Mouse (Mus musculus) CH12.LX (cell line): ENCODE data around the gene Phf11b.
"Not testable (repeated sequence)": the region's sequence is repeated elsewhere in the genome, so short reads cannot be mapped to it uniquely, and the experiment has no call there.

ENCODE experiments used
- CTCF ChIP-seq, 2 experiments: IDR thresholded peaks in 1 of 2; conservative IDR thresholded peaks in 1 of 2; 2 replicates each; pipeline ENCODE4 v1.5.1; 2011 to 2012; ENCODE audit warnings: low read depth in 2 of 2, low read length in 2 of 2, improper control_type of control experiment in 1 of 2, inconsistent platforms in 1 of 2, mild to moderate bottlenecking in 1 of 2, moderate library complexity in 1 of 2
- E2F4 ChIP-seq: IDR thresholded peaks from 2 replicates; pipeline ENCODE4 v1.6.1; 2011; ENCODE audit warnings: low read depth, low read length, improper control_type of control experiment; ENCODE audit not compliant: insufficient replicate concordance
- EP300 ChIP-seq: IDR thresholded peaks from 2 replicates; pipeline ENCODE4 v1.6.1; 2011; ENCODE audit warnings: low read length, improper control_type of control experiment
- HCFC1 ChIP-seq: IDR thresholded peaks from 2 replicates; pipeline ENCODE4 v1.6.1; 2012; ENCODE audit warnings: low read depth, mild to moderate bottlenecking, inconsistent platforms, low read length, improper control_type of control experiment
- JUND ChIP-seq: conservative IDR thresholded peaks from 2 replicates; pipeline ENCODE4 v1.6.1; 2011; ENCODE audit warnings: low read depth, low read length, improper control_type of control experiment
- MAX ChIP-seq: IDR thresholded peaks from 2 replicates; pipeline ENCODE4 v1.6.1; 2011; ENCODE audit warnings: low read length, improper control_type of control experiment
- MEF2A ChIP-seq: IDR thresholded peaks from 2 replicates; pipeline ENCODE4 v1.6.1; 2014; ENCODE audit warnings: low read depth, mild to moderate bottlenecking, inconsistent platforms, low read length, improper control_type of control experiment, borderline replicate concordance
- NELFE ChIP-seq: IDR thresholded peaks from 2 replicates; pipeline ENCODE4 v1.6.1; 2011; ENCODE audit warnings: low read depth, low read length, improper control_type of control experiment
- POLR2A ChIP-seq: IDR thresholded peaks from 2 replicates; pipeline ENCODE4 v1.6.1; 2011; ENCODE audit warnings: low read depth, mild to moderate bottlenecking, improper control_type of control experiment, low read length
- RCOR1 ChIP-seq: conservative IDR thresholded peaks from 2 replicates; pipeline ENCODE4 v1.6.1; 2012; ENCODE audit warnings: low read depth, mild to moderate bottlenecking, inconsistent platforms, low read length, improper control_type of control experiment
- SIN3A ChIP-seq: IDR thresholded peaks from 2 replicates; pipeline ENCODE4 v1.6.1; 2012; ENCODE audit warnings: low read length, improper control_type of control experiment, inconsistent platforms
- TCF12 ChIP-seq: IDR thresholded peaks from 2 replicates; pipeline ENCODE4 v1.6.1; 2014; ENCODE audit warnings: low read depth, mild to moderate bottlenecking, inconsistent platforms, low read length, improper control_type of control experiment
- USF2 ChIP-seq: conservative IDR thresholded peaks from 2 replicates; pipeline ENCODE4 v1.6.1; 2011; ENCODE audit warnings: low read depth, low read length, improper control_type of control experiment
- ZKSCAN1 ChIP-seq: IDR thresholded peaks from 2 replicates; pipeline ENCODE4 v1.6.1; 2012; ENCODE audit warnings: low read depth, inconsistent platforms, low read length, improper control_type of control experiment, borderline replicate concordance

GRCm38 (mm10) chr14:59341189-59341588 lies at the start of gene Phf11b:
- peak; percentile 62 for TF ChIP-seq POLR2A
- not testable (repeated sequence) for TF ChIP-seq ZKSCAN1; RCOR1; CTCF (conservative IDR thresholded peaks at IDR 0.05 in 1 of 2, IDR thresholded peaks at IDR 0.05 in 1 of 2; ENCODE audit: low read depth in 2 of 2, low read length in 2 of 2); USF2; HCFC1; MAX; E2F4
- peak; percentile 53; the same call in 1 of the 2 replicates for TF ChIP-seq TCF12
- peak; percentile 85 for TF ChIP-seq EP300
- TF ChIP-seq MEF2A, result peak; percentile 84
- peak; percentile 60; the same call in 1 of the 2 replicates for TF ChIP-seq SIN3A
- 0 out of 2 replicates have a peak, but pooled peaks have one; percentile 38 for TF ChIP-seq NELFE
- peak; percentile 84 for TF ChIP-seq JUND
